21 mouse cellular contexts compared by ENCODE assay signal in genomic region chr13:95832712-95833111, GRCm38 (mm10). TPM values are rescaled to one million over a fixed set of nuclear protein-coding genes. Genes with fewer than 3 reads are reported as not detected.
DNase-seq lines count a peak whose midpoint lies in the region; ATAC-seq and TF ChIP-seq lines count a peak whose summit lies in the region.
"Had no signal": no experiment of that assay in that cellular context is flagged by ENCODE, and none has a peak within 500 bp of the region (broad histone marks: within the 10 kb centered on the region; RNA-seq: fewer than 3 reads in every experiment).

No protein-coding gene starts in this region.

- H3K9me3 ChIP-seq in ES-E14 (ENCODE audit: control insufficient read depth, insufficient read depth, low read depth, low read length): no peaks in the 10 kb centered on the region
- no peaks in the 10 kb centered on the region for H3K9me3 ChIP-seq in limb, embryonic 15.5 days
- H3K9me3 ChIP-seq in liver, embryonic 11.5 days (ENCODE audit: control insufficient read depth, low read length): no peaks in the 10 kb centered on the region
- H3K9me3 ChIP-seq in forebrain, embryonic 16.5 days (ENCODE audit: control insufficient read depth, low read length): no peaks in the 10 kb centered on the region
- H3K9me3 ChIP-seq: embryonic facial prominence, embryonic 12.5 days; forebrain, embryonic 12.5 days; heart, embryonic 15.5 days had no signal

- H3K4me2 ChIP-seq in limb, embryonic 15.5 days: no peak overlapping the region
- no peak overlapping the region for H3K4me2 ChIP-seq in liver, embryonic 11.5 days
- no peak overlapping the region for H3K4me2 ChIP-seq in forebrain, embryonic 16.5 days (ENCODE audit: low read length)
- H3K4me2 ChIP-seq: embryonic facial prominence, embryonic 12.5 days; forebrain, embryonic 12.5 days; heart, embryonic 11.5 days; heart, embryonic 15.5 days; hindbrain, embryonic 14.5 days had no signal

- H3K9ac ChIP-seq in ES-E14 (ENCODE audit: insufficient read depth, low read depth, low read length, poor library complexity, severe bottlenecking): no peak overlapping the region
- no peak overlapping the region for H3K9ac ChIP-seq in limb, embryonic 15.5 days
- H3K9ac ChIP-seq in liver, embryonic 11.5 days (ENCODE audit: low read depth, low read length): no peak overlapping the region
- H3K9ac ChIP-seq in forebrain, embryonic 16.5 days (replicated peaks; ENCODE audit: low read depth, low read length): no peak overlapping the region
- H3K9ac ChIP-seq: embryonic facial prominence, embryonic 12.5 days; forebrain, embryonic 12.5 days; forebrain, postnatal 0 days; heart, embryonic 15.5 days; hindbrain, embryonic 14.5 days had no signal

- no peak overlapping the region for H3K4me3 ChIP-seq in ES-E14 (ENCODE audit: insufficient read depth in 1 of 2, low read depth in 1 of 2, low read length in 2 of 2, poor library complexity in 1 of 2, severe bottlenecking in 1 of 2)
- no peak overlapping the region for H3K4me3 ChIP-seq in limb, embryonic 15.5 days
- no peak overlapping the region for H3K4me3 ChIP-seq in liver, embryonic 11.5 days (ENCODE audit: low read depth, low read length)
- H3K4me3 ChIP-seq in forebrain, embryonic 16.5 days (replicated peaks; ENCODE audit: low read length): no peak overlapping the region
- H3K4me3 ChIP-seq: embryonic facial prominence, embryonic 12.5 days; forebrain, embryonic 12.5 days; gastrocnemius, adult 2 months; heart, embryonic 15.5 days had no signal

- no peaks in the 10 kb centered on the region for H3K36me3 ChIP-seq in ES-E14 (ENCODE audit: control insufficient read depth, insufficient read depth, low read length, poor library complexity, severe bottlenecking)
- H3K36me3 ChIP-seq in limb, embryonic 15.5 days: 0 out of 2 replicates have a peak, but pooled peaks cover 5% of the 10 kb centered on the region
- H3K36me3 ChIP-seq in liver, embryonic 11.5 days (ENCODE audit: control insufficient read depth, insufficient read depth, low read length): no peaks in the 10 kb centered on the region
- H3K36me3 ChIP-seq in forebrain, embryonic 16.5 days (ENCODE audit: control insufficient read depth, insufficient read depth): no peaks in the 10 kb centered on the region
- H3K36me3 ChIP-seq: embryonic facial prominence, embryonic 12.5 days; heart, embryonic 15.5 days had no signal

- peaks cover 5 to 11% of the 10 kb centered on the region in 2 experiments; a peak in 3 of 4 replicates for H3K4me1 ChIP-seq in ES-E14 (ENCODE audit: control insufficient read depth in 2 of 2, insufficient read depth in 2 of 2, low read length in 2 of 2, poor library complexity in 1 of 2)
- peaks cover 14% of the 10 kb centered on the region for H3K4me1 ChIP-seq in limb, embryonic 15.5 days
- no peaks in the 10 kb centered on the region; the same call in 1 of the 2 replicates for H3K4me1 ChIP-seq in liver, embryonic 11.5 days (replicated peaks; ENCODE audit: control insufficient read depth, insufficient read depth, low read length)
- H3K4me1 ChIP-seq in forebrain, embryonic 16.5 days (replicated peaks; ENCODE audit: control insufficient read depth, insufficient read depth, low read length): no peaks in the 10 kb centered on the region
- H3K4me1 ChIP-seq: heart, embryonic 15.5 days had no signal

- no peaks in the 10 kb centered on the region for H3K27me3 ChIP-seq in limb, embryonic 15.5 days
- no peaks in the 10 kb centered on the region for H3K27me3 ChIP-seq in liver, embryonic 11.5 days (replicated peaks; ENCODE audit: control insufficient read depth, insufficient read depth, low read length)
- H3K27me3 ChIP-seq in forebrain, embryonic 16.5 days (replicated peaks; ENCODE audit: control insufficient read depth, insufficient read depth, low read length): no peaks in the 10 kb centered on the region
- H3K27me3 ChIP-seq: embryonic facial prominence, embryonic 12.5 days; forebrain, embryonic 12.5 days; heart, embryonic 15.5 days had no signal

- peak; percentile 43 for DNase-seq in heart, adult 11 months
- no peak for DNase-seq in heart, adult 9 months (ENCODE audit: low spot score in 2 of 2)
- no peak for DNase-seq in ES-E14 (ENCODE audit: low read depth, low spot score)
- DNase-seq in liver, embryonic 11.5 days (ENCODE audit: low spot score): no peak
- DNase-seq in frontal cortex, postnatal 36 days (ENCODE audit: low spot score in 2 of 2): no peak
- DNase-seq: adrenal gland, adult 8-10 months; adrenal gland, postnatal 36 days; cerebellum, adult 2 months; cerebellum, postnatal 10 days; forebrain, postnatal 0 days; gastrocnemius, adult 2 months; gastrocnemius, postnatal 25 days; heart, adult 18-20 months; heart, postnatal 14 days had no signal

- H3K27ac ChIP-seq in ES-E14 (ENCODE audit: insufficient read depth, low read depth, low read length, poor library complexity, severe bottlenecking): no peak overlapping the region
- peak overlapping the region; percentile 30; the same call in 1 of the 2 replicates for H3K27ac ChIP-seq in limb, embryonic 15.5 days
- no peak overlapping the region for H3K27ac ChIP-seq in liver, embryonic 11.5 days (ENCODE audit: low read depth, low read length)
- H3K27ac ChIP-seq in forebrain, embryonic 16.5 days (ENCODE audit: low read length): no peak overlapping the region
- H3K27ac ChIP-seq: embryonic facial prominence, embryonic 12.5 days; gastrocnemius, adult 2 months; heart, embryonic 15.5 days; hindbrain, embryonic 14.5 days had no signal

- 49% methylated on average over 3 of the region's 3 CpGs for WGBS in limb, embryonic 15.5 days
- 75% methylated on average over 3 of the region's 3 CpGs for WGBS in liver, embryonic 11.5 days
- 3% methylated on average over 3 of the region's 3 CpGs for WGBS in forebrain, embryonic 16.5 days

- no peak for ATAC-seq in limb, embryonic 15.5 days (ENCODE audit: insufficient number of reproducible peaks, low FRiP score, low TSS enrichment, low read depth)
- ATAC-seq in liver, embryonic 11.5 days (replicated peaks; ENCODE audit: low FRiP score): no peak
- ATAC-seq in forebrain, embryonic 16.5 days: no peak
- ATAC-seq: forebrain, postnatal 0 days had no signal

- in situ Hi-C loops in ES-E14 (cut with MboI; ENCODE audit: low sequenced_read_pairs in 2 of 2, unreplicated experiment in 2 of 2): no loop called here

TF ChIP-seq in ES-E14, 5 proteins besides CTCF, POLR2A, EP300 and RAD21:
- no peak for TF ChIP-seq ZC3H11A (IDR thresholded peaks at IDR 0.05; ENCODE audit: borderline replicate concordance, low read depth, low read length)
- peak; percentile 59; the same call in 1 of the 2 replicates for TF ChIP-seq ZNF384 (IDR thresholded peaks at IDR 0.05; ENCODE audit: low read depth, low read length)

RNA-seq across cellular contexts. Expression of gene Iqgap2, which starts 59.0 kb away (rescaled TPM):
- 15.0 and 16.1 TPM in 2 replicates for total RNA-seq in ES-E14 (2012; rRNA removed)
- 8.0 and 9.6 TPM in 2 replicates for polyA plus RNA-seq in limb, embryonic 15.5 days (2015; fragmentation: Nextera tagmentation; extraction: Ambion mirVana)
- polyA plus RNA-seq in liver, embryonic 11.5 days (2014; fragmentation: Nextera tagmentation; extraction: Ambion mirVana): 17.1 and 17.7 TPM in 2 replicates
- polyA plus RNA-seq in forebrain, embryonic 16.5 days (2015; fragmentation: Nextera tagmentation; extraction: Ambion mirVana): 4.0 and 5.0 TPM in 2 replicates
